Comparison of ENCODE assay signal across 8 mouse cellular contexts in the genomic region with DNA sequence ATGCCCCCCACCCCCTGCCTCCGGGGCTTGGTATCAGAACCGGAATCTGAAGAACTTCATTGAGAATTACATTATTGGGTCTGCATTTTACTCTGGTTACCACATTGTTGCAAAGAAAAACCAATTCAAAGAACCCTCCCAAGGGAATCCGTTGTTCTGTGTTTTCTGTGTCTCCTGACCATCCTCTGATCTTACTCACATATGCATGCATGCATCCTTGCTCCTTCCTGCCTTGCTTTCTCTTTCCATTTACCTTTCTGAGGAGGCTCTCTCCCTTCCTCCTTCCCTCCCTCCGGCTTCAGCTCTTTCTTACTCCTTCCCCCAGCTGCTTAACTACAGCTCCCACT. TPM values are rescaled to one million over a fixed set of nuclear protein-coding genes. Genes with fewer than 3 reads are reported as not detected.
DNase-seq lines count a peak whose midpoint lies in the region; ATAC-seq and TF ChIP-seq lines count a peak whose summit lies in the region.

No protein-coding gene starts in this region.

- peak overlapping the region; percentile 76 for H3K4me2 ChIP-seq in heart, embryonic 11.5 days
- H3K4me2 ChIP-seq in CH12.LX (ENCODE audit: insufficient read depth, low read depth, poor library complexity, severe bottlenecking): peak overlapping the region; percentile 47
- H3K4me2 ChIP-seq in forebrain, embryonic 16.5 days (ENCODE audit: low read length): peak overlapping the region; percentile 69
- peak overlapping the region; percentile 40 for H3K4me2 ChIP-seq in liver, embryonic 16.5 days (ENCODE audit: low read depth, low read length)

- dilution Hi-C loops in CH12.LX (cut with MboI; ENCODE audit: extremely low pct_ligation_motif_present, extremely low pct_unique_long_range_greater_than_20kb, low sequenced_read_pairs): no loop called here

- ATAC-seq in heart, embryonic 11.5 days (replicated peaks; ENCODE audit: insufficient number of reproducible peaks, low FRiP score, low TSS enrichment): no peak
- ATAC-seq in forebrain, embryonic 16.5 days: no peak
- no peak for ATAC-seq in liver, embryonic 16.5 days (ENCODE audit: low read depth)

- peak overlapping the region; percentile 42 for H3K4me3 ChIP-seq in heart, embryonic 11.5 days (ENCODE audit: low read depth, low read length)
- no peak overlapping the region for H3K4me3 ChIP-seq in CH12.LX (replicated peaks in 1 of 3; ENCODE audit: low read depth in 2 of 3, low read length in 2 of 3, poor library complexity in 1 of 3)
- peak overlapping the region; percentile 51 for H3K4me3 ChIP-seq in forebrain, embryonic 16.5 days (replicated peaks; ENCODE audit: low read length)
- peak overlapping the region; percentile 32 for H3K4me3 ChIP-seq in liver, embryonic 16.5 days (ENCODE audit: low read depth, low read length)

- no peak overlapping the region for H3K9ac ChIP-seq in heart, embryonic 11.5 days (ENCODE audit: low read depth, low read length)
- no peak overlapping the region for H3K9ac ChIP-seq in CH12.LX (ENCODE audit: insufficient read depth, low read depth)
- peak overlapping the region; percentile 59 for H3K9ac ChIP-seq in forebrain, embryonic 16.5 days (replicated peaks; ENCODE audit: low read depth, low read length)
- no peak overlapping the region for H3K9ac ChIP-seq in liver, embryonic 16.5 days (ENCODE audit: low read depth, low read length)

- no peaks in the 10 kb centered on the region for H3K79me2 ChIP-seq in CH12.LX (replicated peaks; ENCODE audit: control insufficient read depth, extremely low read depth, insufficient read depth, poor library complexity, severe bottlenecking)

- in situ Hi-C loops in CH12.LX (cut with MboI; ENCODE audit: low pct_ligation_motif_present, low pct_unique_long_range_greater_than_20kb, low sequenced_read_pairs): no loop called here

- no peak for TF ChIP-seq POLR2A in CH12.LX (IDR thresholded peaks at IDR 0.05; ENCODE audit: low read depth, low read length)

- intact Hi-C loops in heart, postnatal 10 days (cut with DNase I): no loop called here

- TF ChIP-seq CTCF in CH12.LX (conservative IDR thresholded peaks at IDR 0.05 in 1 of 2, IDR thresholded peaks at IDR 0.05 in 1 of 2; ENCODE audit: low read depth in 2 of 2, low read length in 2 of 2): no peak

- no peak overlapping the region for H3K27ac ChIP-seq in heart, embryonic 11.5 days (ENCODE audit: low read depth, low read length)
- H3K27ac ChIP-seq in CH12.LX (ENCODE audit: insufficient read depth, low read depth): no peak overlapping the region
- H3K27ac ChIP-seq in forebrain, embryonic 16.5 days (ENCODE audit: low read length): peak overlapping the region; percentile 87
- H3K27ac ChIP-seq in liver, embryonic 16.5 days (ENCODE audit: low read length): no peak overlapping the region

- H3K27me3 ChIP-seq in heart, embryonic 11.5 days (ENCODE audit: control insufficient read depth, insufficient read depth, low read length): peaks cover 18% of the 10 kb centered on the region
- no peaks in the 10 kb centered on the region for H3K27me3 ChIP-seq in CH12.LX (replicated peaks)
- no peaks in the 10 kb centered on the region for H3K27me3 ChIP-seq in forebrain, embryonic 16.5 days (replicated peaks; ENCODE audit: control insufficient read depth, insufficient read depth, low read length)
- peaks cover 20% of the 10 kb centered on the region for H3K27me3 ChIP-seq in liver, embryonic 16.5 days (ENCODE audit: control insufficient read depth, insufficient read depth, low read depth, low read length)

- no peak for TF ChIP-seq RAD21 in CH12.LX (IDR thresholded peaks at IDR 0.05; ENCODE audit: low read depth, low read length)

- WGBS in heart, embryonic 11.5 days (ENCODE audit: insufficient replicate concordance): 32% methylated on average over 4 of the region's 4 CpGs
- 21% methylated on average over 4 of the region's 4 CpGs for WGBS in forebrain, embryonic 16.5 days
- 28% methylated on average over 4 of the region's 4 CpGs for WGBS in liver, embryonic 16.5 days (ENCODE audit: insufficient replicate concordance)

- no peaks in the 10 kb centered on the region for H3K4me1 ChIP-seq in heart, embryonic 11.5 days (ENCODE audit: control insufficient read depth, insufficient read depth, low read length)
- H3K4me1 ChIP-seq in CH12.LX (ENCODE audit: control insufficient read depth in 1 of 2, insufficient read depth in 2 of 2): no peaks in the 10 kb centered on the region
- peaks cover 14% of the 10 kb centered on the region for H3K4me1 ChIP-seq in forebrain, embryonic 16.5 days (replicated peaks; ENCODE audit: control insufficient read depth, insufficient read depth, low read length)
- H3K4me1 ChIP-seq in liver, embryonic 16.5 days (ENCODE audit: control insufficient read depth, low read depth, low read length): no peaks in the 10 kb centered on the region; the same call in 1 of the 2 replicates

- H3K9me3 ChIP-seq in heart, embryonic 11.5 days (replicated peaks; ENCODE audit: control insufficient read depth, low read length): no peaks in the 10 kb centered on the region
- H3K9me3 ChIP-seq in CH12.LX (replicated peaks; ENCODE audit: low read length): no peaks in the 10 kb centered on the region
- H3K9me3 ChIP-seq in forebrain, embryonic 16.5 days (ENCODE audit: control insufficient read depth, low read length): no peaks in the 10 kb centered on the region
- no peaks in the 10 kb centered on the region for H3K9me3 ChIP-seq in liver, embryonic 16.5 days (replicated peaks; ENCODE audit: control insufficient read depth, low read length)

- H3K36me3 ChIP-seq in heart, embryonic 11.5 days (ENCODE audit: control insufficient read depth, insufficient read depth, low read length): no peaks in the 10 kb centered on the region
- H3K36me3 ChIP-seq in CH12.LX (replicated peaks in 1 of 2; ENCODE audit: control insufficient read depth in 1 of 2, insufficient read depth in 1 of 2, low read length in 1 of 2): no peaks in the 10 kb centered on the region
- H3K36me3 ChIP-seq in forebrain, embryonic 16.5 days (ENCODE audit: control insufficient read depth, insufficient read depth): no peaks in the 10 kb centered on the region
- no peaks in the 10 kb centered on the region for H3K36me3 ChIP-seq in liver, embryonic 16.5 days (ENCODE audit: control insufficient read depth, insufficient read depth)

- no peak for TF ChIP-seq EP300 in CH12.LX (IDR thresholded peaks at IDR 0.05; ENCODE audit: low read length)

- no peak for DNase-seq in heart, postnatal 10 days
- DNase-seq in CH12.LX (ENCODE audit: extremely low read depth): no peak
- DNase-seq in adrenal gland, postnatal 14 days: no peak
- no peak for DNase-seq in layer of hippocampus, postnatal 36 days
- DNase-seq in layer of hippocampus, adult 8-10 months (ENCODE audit: low spot score in 2 of 2): no peak

TF ChIP-seq in CH12.LX, 34 proteins besides CTCF, POLR2A, EP300 and RAD21:
- no peak for TF ChIP-seq KAT2A (IDR thresholded peaks at IDR 0.05; ENCODE audit: insufficient replicate concordance, low read length)
- TF ChIP-seq TCF12 (IDR thresholded peaks at IDR 0.05; ENCODE audit: low read depth, low read length): no peak
- TF ChIP-seq MXI1 (IDR thresholded peaks at IDR 0.05; ENCODE audit: low read depth, low read length): no peak
- no peak for TF ChIP-seq MAX (IDR thresholded peaks at IDR 0.05; ENCODE audit: low read length)
- TF ChIP-seq IRF4 (IDR thresholded peaks at IDR 0.05; ENCODE audit: low read depth, low read length): no peak
- no peak for TF ChIP-seq SMC3 (IDR thresholded peaks at IDR 0.05; ENCODE audit: low read depth, low read length)
- TF ChIP-seq ZNF384 (IDR thresholded peaks at IDR 0.05; ENCODE audit: low read depth, low read length): no peak
- TF ChIP-seq NELFE (IDR thresholded peaks at IDR 0.05; ENCODE audit: low read depth, low read length): no peak

RNA-seq across cellular contexts. Expression of gene Sgk1, which starts 0.2 kb away (rescaled TPM):
- polyA plus RNA-seq in heart, embryonic 11.5 days (2014; fragmentation: Nextera tagmentation; extraction: Ambion mirVana): 22.2 and 26.7 TPM in 2 replicates
- total RNA-seq in heart, postnatal 10 days (2021): 100 to 1,000 TPM in 1 of 2 experiments, 10 to 100 TPM in 1; 66.4 to 121 TPM
- total RNA-seq in CH12.LX (2012; rRNA removed) (0.76 and 0.97 TPM in 2 replicates), CH12.LX (2014; rRNA removed) (16.0 and 16.1 TPM in 2 replicates)
- polyA plus RNA-seq in CH12.LX (2012; ENCODE audit: insufficient read length, low read depth): 4.3 and 4.6 TPM in 2 replicates
- polyA plus RNA-seq in forebrain, embryonic 16.5 days (2015; fragmentation: Nextera tagmentation; extraction: Ambion mirVana): 29.3 and 32.1 TPM in 2 replicates
- 12.1 and 13.8 TPM in 2 replicates for polyA plus RNA-seq in liver, embryonic 16.5 days (2015; fragmentation: Nextera tagmentation; extraction: Ambion mirVana)
- 173 and 192 TPM in 2 replicates for total RNA-seq in adrenal gland, postnatal 14 days (2021)
- total RNA-seq in layer of hippocampus, postnatal 36 days (2021): 100 to 1,000 TPM; 120 to 147 TPM
- 100 to 1,000 TPM in 3 of 4 experiments, 10 to 100 TPM in 1; 75.5 to 160 (median 130) TPM for total RNA-seq in layer of hippocampus, adult 8-10 months (2022)

Comparison
In these comparisons a context has a peak if more than half of its experiments do, and no peak if none do; other contexts are left out.
1. H3K4me3 ChIP-seq: peak in heart, embryonic 11.5 days (single experiment), forebrain, embryonic 16.5 days (single experiment) and liver, embryonic 16.5 days (single experiment); none in CH12.LX (0 of 3).
2. Peak in every context shown above with its lines, with median percentiles within 50 percentile points of each other: H3K4me2 ChIP-seq.